Mouse (Mus musculus) brain, embryonic 14.5 days (tissue): ENCODE data around the gene Wnt4. TPM values are rescaled to one million over a fixed set of nuclear protein-coding genes. Genes with fewer than 3 reads are reported as not detected.

Experiments used
- DNase-seq: peaks from one replicate; pipeline ENCODE4 v3.0.0-alpha.2; 2011; ENCODE audit warnings: low read depth
- CTCF ChIP-seq: fragments of 200-500 bp; IDR thresholded peaks from 2 replicates; pipeline ENCODE4 v1.5.1; 2012; ENCODE audit warnings: inconsistent platforms, mild to moderate bottlenecking, moderate library complexity, borderline replicate concordance; ENCODE audit not compliant: insufficient read depth, insufficient read length; ENCODE audit errors: extremely low read depth
- POLR2A ChIP-seq: fragments of 200-500 bp; IDR thresholded peaks from 2 replicates; pipeline ENCODE4 v1.6.1; 2012; ENCODE audit warnings: mild to moderate bottlenecking, inconsistent platforms, borderline replicate concordance; ENCODE audit not compliant: poor library complexity, insufficient read depth, insufficient read length, severe bottlenecking; ENCODE audit errors: extremely low read depth
- polyA plus RNA-seq: library from polyadenylated mRNA; depleted of rRNA; stranded (reverse); fragments of >200 nt; gene quantifications from 2 replicates; pipeline ENCODE4 v1.2.3, GENCODE M21; 2012

The Wnt4 gene
- polyA plus RNA-seq, 1 experiment: 4.6 TPM

GRCm38 (mm10) chr4:137281273-137281672, 4.0 kb downstream of the Wnt4 start:
- TF ChIP-seq POLR2A (no peak), CTCF (no peak)
- DNase-seq: no peak

GRCm38 (mm10) chr4:137282122-137282521, 4.8 kb downstream of the Wnt4 start:
- DNase-seq: no peak
- TF ChIP-seq POLR2A (no peak), CTCF (no peak)

- TF ChIP-seq POLR2A (no peak), CTCF (no peak)
- DNase-seq: no peak
These were observed 5.5 kb downstream of the Wnt4 start for GRCm38 (mm10) chr4:137282584-137283406.

GRCm38 (mm10) chr4:137283407-137283732, 6.1 kb downstream of the Wnt4 start:
- TF ChIP-seq CTCF (no peak), POLR2A (no peak)
- DNase-seq: no peak

- DNase-seq: no peak
- no peak for TF ChIP-seq POLR2A
- TF ChIP-seq CTCF: no peak
These were observed 8.8 kb downstream of the Wnt4 start for GRCm38 (mm10) chr4:137285876-137286661.

GRCm38 (mm10) chr4:137286662-137286953, 9.3 kb downstream of the Wnt4 start:
- DNase-seq: no peak
- TF ChIP-seq CTCF (no peak), POLR2A (no peak)

- TF ChIP-seq POLR2A (no peak), CTCF (no peak)
These were observed 9.9 kb downstream of the Wnt4 start for GRCm38 (mm10) chr4:137287206-137287605.

GRCm38 (mm10) chr4:137287818-137288217, 10.5 kb downstream of the Wnt4 start:
- TF ChIP-seq CTCF (peak; percentile 89), POLR2A (no peak)
- DNase-seq: peak; percentile 65

More at GRCm38 (mm10) chr4:137287206-137287605, 9.9 kb downstream of the Wnt4 start:
- DNase-seq: no peak

- no peak for TF ChIP-seq CTCF
- no peak for TF ChIP-seq POLR2A
- DNase-seq: no peak
These were observed 12.4 kb downstream of the Wnt4 start for GRCm38 (mm10) chr4:137289701-137290100.

GRCm38 (mm10) chr4:137290250-137290649, 13.0 kb downstream of the Wnt4 start:
- DNase-seq: no peak
- TF ChIP-seq CTCF: no peak
- TF ChIP-seq POLR2A: no peak

GRCm38 (mm10) chr4:137292625-137293024, 15.3 kb downstream of the Wnt4 start:
- TF ChIP-seq POLR2A (no peak), CTCF (no peak)
- DNase-seq: no peak

GRCm38 (mm10) chr4:137294032-137294431, 16.7 kb downstream of the Wnt4 start:
- no peak for DNase-seq
- TF ChIP-seq CTCF (no peak), POLR2A (no peak)

- TF ChIP-seq POLR2A: no peak
- no peak for TF ChIP-seq CTCF
- no peak for DNase-seq
These were observed 17.2 kb downstream of the Wnt4 start for GRCm38 (mm10) chr4:137294474-137294873.
